15 mouse cellular contexts compared by ENCODE assay signal in genomic region chr8:86856248-86856647, GRCm38 (mm10). TPM values are rescaled to one million over a fixed set of nuclear protein-coding genes. Genes with fewer than 3 reads are reported as not detected.
DNase-seq lines count a peak whose midpoint lies in the region; ATAC-seq lines count a peak whose summit lies in the region.
"Had no signal": no experiment of that assay in that cellular context is flagged by ENCODE, and none has a peak within 500 bp of the region (broad histone marks: within the 10 kb centered on the region; RNA-seq: fewer than 3 reads in every experiment).

No protein-coding gene starts in this region.

- DNase-seq in adrenal gland, adult 2 months: peak; percentile 52
- DNase-seq in adrenal gland, postnatal 4 days (ENCODE audit: low spot score in 2 of 2): no peak
- peak; percentile 67 for DNase-seq in A20 (ENCODE audit: low read depth, low spot score)
- peak; percentile 39 for DNase-seq in NIH3T3 (ENCODE audit: low read depth)
- no peak for DNase-seq in heart, postnatal 10 days
- DNase-seq in gastrocnemius, postnatal 36 days: no peak
- DNase-seq in cerebellum, postnatal 4 days (ENCODE audit: low spot score in 2 of 2): no peak
- DNase-seq: cerebellum, adult 9-10 months; forebrain, postnatal 0 days; heart, adult 18-20 months; kidney, adult 11 months; kidney, postnatal 10 days; retina, postnatal 1 day; thymus, adult 2 months had no signal

- intact Hi-C loops in heart, postnatal 10 days (cut with DNase I): no loop called here
- intact Hi-C loops in gastrocnemius, postnatal 36 days (cut with DNase I): no loop called here

- ATAC-seq in megakaryocyte, adult 5-6 weeks (ENCODE audit: poor library complexity, severe bottlenecking): peak; percentile 55
- ATAC-seq: forebrain, postnatal 0 days had no signal

RNA-seq across cellular contexts. Expression of gene N4bp1, which starts 28.8 kb away (rescaled TPM):
- 10 to 100 TPM; 23.2 to 45.6 TPM for total RNA-seq in adrenal gland, adult 2 months (2021)
- polyA plus RNA-seq in adrenal gland, adult 2 months (2012; rRNA removed): 13.2 and 19.9 TPM in 2 replicates
- total RNA-seq in adrenal gland, postnatal 4 days (2021): 10 to 100 TPM; 37.1 to 37.4 TPM
- 36.1 and 36.9 TPM in 2 replicates for total RNA-seq in megakaryocyte, adult 5-6 weeks (2015)
- 27.2 and 32.2 TPM in 2 replicates for total RNA-seq in megakaryocyte, adult 5-6 weeks (2017)
- total RNA-seq in heart, postnatal 10 days (2021): 10 to 100 TPM; 19.6 to 24.6 TPM
- 10 to 100 TPM; 15.0 to 16.1 TPM for total RNA-seq in gastrocnemius, postnatal 36 days (2021)

Comparison
In these comparisons a context has a peak if more than half of its experiments do, and no peak if none do; other contexts are left out.
1. DNase-seq: peak in adrenal gland, adult 2 months (single experiment), A20 (single experiment) and NIH3T3 (single experiment); none in adrenal gland, postnatal 4 days (0 of 2), heart, postnatal 10 days (0 of 2), gastrocnemius, postnatal 36 days (0 of 2) and cerebellum, postnatal 4 days (0 of 2).